Mouse (Mus musculus) CH12F3 (cell line): Measurements from ENCODE around the gene Mlph.

ENCODE experiments used
- in situ Hi-C: fragments of 300-500 bp; cut with MboI; formaldehyde crosslinking; loops from 2 replicates; pipeline ENCODE4 v1.14.3; 2020; ENCODE audit warnings: low sequenced_read_pairs

Mlph gene

GRCm38 (mm10) chr1:90962526-90962925 is 47.6 kb downstream of the Mlph start:
- in situ Hi-C loops = no loop called here

GRCm38 (mm10) chr1:90962994-90963393 is 48.1 kb downstream of the Mlph start:
- in situ Hi-C loops = no loop called here

DNA sequence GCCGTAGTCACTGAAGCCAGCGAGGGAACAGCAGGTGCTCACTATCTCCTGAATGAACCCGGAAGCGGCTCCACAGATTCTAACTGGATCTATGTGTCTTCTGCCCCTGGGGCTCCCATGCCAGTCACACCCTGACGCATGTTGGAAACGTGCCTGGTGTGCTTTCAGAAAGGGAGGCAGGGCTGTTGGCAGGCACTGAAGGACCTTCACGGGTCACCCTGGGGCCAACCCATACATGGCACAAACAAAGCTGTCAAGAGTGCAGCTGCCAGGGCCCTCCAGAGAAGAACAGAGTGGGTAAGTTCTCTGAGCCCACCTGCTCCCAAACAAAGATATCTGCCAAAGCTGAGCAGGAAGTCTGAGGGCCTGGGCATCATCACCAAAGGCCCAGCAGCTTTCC is 52.7 kb downstream of the Mlph start:
- in situ Hi-C loops = no loop called here

- in situ Hi-C loops = no loop called here
Observed at GRCm38 (mm10) chr1:90968649-90969048, 53.8 kb downstream of the Mlph start.

DNA sequence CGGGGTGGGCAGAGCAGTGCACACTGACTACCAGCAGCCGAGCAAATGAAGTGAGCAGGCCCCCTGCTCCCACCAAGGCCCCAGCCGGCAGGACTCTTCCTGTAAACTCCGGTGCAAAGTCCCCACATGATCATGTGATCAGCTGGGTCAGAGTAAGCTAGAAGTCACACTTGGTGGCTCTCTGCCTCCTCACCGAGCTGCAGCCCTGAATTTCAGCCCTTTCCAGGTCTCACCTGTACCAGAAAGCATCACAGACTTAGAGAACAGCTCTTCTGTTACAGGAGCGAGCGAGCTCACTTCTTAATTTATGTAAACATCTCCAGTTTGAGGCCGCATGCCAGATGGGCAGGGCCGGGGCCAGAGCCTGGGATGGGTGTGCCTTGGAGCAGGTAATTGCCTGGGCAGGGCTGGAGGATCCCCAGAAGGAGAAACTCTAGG is 54.5 kb downstream of the Mlph start, which contains the start of gene Rab17:
Gene Rab17, minus strand, starts transcription at position 315 of the 438 bp plus-strand sequence.
- in situ Hi-C loops = no loop called here

DNA sequence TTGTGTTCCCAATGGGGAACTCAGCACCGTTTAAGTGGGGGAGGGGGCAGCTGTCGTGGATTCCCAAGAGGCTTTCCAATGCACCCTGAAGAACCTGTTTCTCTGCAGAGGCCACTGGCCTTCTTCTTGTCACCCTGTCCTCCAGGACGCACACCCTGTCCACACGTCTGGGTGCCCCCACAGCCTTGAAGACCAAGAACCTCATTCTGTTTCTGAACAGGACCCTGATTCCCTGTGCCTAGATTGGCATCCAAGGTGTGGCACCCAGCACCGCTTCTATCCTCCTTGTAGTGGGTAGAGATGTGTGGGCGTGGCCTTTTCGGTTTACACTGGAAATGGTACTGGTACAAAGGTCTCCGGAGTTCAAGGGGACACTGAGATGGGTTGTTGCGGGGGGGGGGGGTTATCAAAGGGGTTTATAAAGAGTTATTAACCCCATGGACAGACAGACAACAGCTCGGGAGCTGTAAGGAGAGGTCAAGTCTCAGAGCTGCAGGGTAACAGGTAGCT is 55.1 kb downstream of the Mlph start:
- in situ Hi-C loops = loop anchor here (10.0 kb wide), 1 partner anchor 135 kb away; no protein-coding TSS in a partner anchor

- in situ Hi-C loops = loop anchor here (10.0 kb wide), 1 partner anchor 132 kb away; no protein-coding TSS in a partner anchor
Observed at GRCm38 (mm10) chr1:90972911-90973573, 58.2 kb downstream of the Mlph start.

DNA sequence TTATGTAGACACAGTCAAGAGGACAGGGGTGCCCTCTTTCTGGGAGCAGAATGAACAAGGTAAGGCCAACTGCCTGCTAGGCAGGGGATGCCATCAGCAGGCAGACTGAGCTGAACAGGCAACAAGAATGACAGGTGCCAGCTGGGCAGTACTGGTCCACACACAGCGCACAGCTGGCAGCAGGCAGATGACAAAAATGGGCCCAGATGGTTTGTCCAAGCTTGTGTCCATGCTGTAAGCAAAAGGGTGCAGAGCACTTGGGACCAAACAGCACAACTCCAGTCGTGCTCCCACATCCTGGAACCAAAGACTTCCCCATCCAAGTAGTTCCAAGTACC is 58.7 kb downstream of the Mlph start:
- in situ Hi-C loops = loop anchor here (10.0 kb wide), 1 partner anchor 131 kb away; no protein-coding TSS in a partner anchor

DNA sequence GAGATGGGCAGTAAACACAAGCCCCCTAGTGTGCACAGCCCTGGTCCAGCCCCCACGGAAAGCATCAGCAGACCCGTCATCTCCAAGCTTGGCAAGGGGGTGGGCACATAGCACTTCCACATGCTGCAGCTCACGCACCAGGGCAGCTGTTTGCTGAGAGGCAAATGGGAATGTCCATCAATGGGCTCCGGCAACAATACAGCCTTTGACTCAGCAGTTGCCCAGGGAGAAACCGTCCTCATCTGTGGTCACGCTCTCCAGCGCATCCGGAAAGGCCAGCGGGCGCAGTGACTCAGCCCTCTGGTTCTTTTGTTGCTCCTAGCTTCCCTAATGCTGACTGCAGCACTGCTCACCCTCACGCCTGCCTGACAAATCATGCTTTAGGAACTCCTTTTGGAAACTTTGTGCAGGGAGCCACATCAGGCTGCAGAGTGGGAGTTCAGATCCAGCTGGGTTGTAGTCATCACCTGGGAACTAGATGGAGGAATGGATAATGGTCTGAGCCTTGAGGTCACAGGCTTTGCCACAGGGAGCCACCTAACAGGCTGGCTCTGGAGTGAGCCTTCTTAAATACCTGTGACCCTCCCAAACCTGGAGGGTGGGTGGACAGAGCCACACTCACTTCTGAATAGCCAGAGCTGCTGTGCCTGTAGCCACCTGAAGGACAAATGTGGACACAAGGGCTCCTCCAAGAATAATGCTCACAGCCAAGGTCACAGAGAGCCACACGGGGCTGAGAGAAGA is 60.2 kb downstream of the Mlph start:
- in situ Hi-C loops = loop anchor here (10.0 kb wide), 1 partner anchor 130 kb away; no protein-coding TSS in a partner anchor

- in situ Hi-C loops = loop anchor here (10.0 kb wide), 1 partner anchor 129 kb away; no protein-coding TSS in a partner anchor
Observed at GRCm38 (mm10) chr1:90975960-90976359, 61.1 kb downstream of the Mlph start.

DNA sequence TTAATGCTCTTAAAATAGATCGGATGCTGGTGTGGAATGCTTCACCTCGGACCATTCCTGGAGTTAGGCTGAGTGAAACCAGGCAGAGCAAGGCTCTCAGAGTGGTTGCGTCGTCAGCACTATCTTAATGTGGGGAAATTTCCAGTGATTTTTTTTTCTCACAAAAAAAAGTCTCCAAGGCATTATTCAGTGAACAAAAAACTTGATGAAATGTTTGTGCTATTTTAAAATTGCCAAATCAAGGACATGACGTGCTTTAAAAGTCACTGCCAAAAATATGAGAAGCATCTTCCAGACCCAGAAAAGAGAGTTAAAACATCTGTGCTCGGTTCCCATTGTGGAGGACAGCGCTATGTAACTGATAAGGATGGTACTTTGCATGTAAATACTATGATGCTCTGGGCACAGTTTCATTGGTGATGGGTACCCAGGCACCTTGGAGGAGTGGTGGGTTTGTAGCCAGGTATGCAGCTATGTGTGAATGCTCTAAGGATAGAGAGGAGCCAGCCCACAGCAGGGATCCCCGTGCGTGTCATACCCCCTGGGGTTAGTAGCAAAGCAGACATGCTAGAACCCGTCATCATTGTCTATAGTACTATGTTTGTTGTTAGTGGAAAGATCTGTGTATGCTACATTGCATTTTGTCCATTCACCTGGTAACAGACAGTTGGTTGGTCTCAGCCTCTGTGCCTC is 65.9 kb downstream of the Mlph start:
- in situ Hi-C loops = no loop called here

GRCm38 (mm10) chr1:90981346-90981745 is 66.5 kb downstream of the Mlph start:
- in situ Hi-C loops = no loop called here

GRCm38 (mm10) chr1:90995916-90996315 is 81.0 kb downstream of the Mlph start:
- in situ Hi-C loops = no loop called here

GRCm38 (mm10) chr1:90997136-90997535 is 82.3 kb downstream of the Mlph start:
- in situ Hi-C loops = no loop called here

- in situ Hi-C loops = no loop called here
Observed at GRCm38 (mm10) chr1:90997641-90998040, 82.8 kb downstream of the Mlph start.

DNA sequence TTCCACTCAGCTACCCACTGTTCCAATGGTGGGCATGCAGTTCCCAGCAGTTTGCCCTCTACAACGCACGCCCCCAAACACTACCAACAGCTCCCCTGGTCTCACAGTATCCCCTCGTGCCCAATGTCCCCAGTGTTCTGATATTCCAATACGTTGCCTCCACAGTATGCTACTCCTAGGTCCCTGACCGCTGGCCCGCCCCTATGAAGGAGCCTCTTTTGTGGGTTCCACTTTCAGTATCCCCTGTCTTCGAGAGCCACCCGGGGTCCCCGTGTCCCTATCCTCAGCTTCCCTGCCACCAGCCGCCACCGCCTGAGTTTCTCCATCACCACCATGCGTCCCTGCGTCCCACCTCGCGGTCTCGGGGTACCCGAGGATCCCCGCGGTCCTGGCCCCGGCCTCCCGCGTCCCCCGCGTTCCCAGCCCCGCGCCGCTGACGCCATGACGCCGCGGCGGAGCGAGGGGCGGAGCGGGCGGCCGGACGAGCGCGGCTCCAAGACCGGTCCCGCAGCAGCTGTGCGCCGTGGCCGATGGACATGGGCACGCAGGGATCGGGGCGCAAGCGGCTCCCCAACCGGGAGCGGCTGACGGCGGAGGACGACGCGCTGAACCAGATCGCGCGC is 83.5 kb downstream of the Mlph start, which contains the start of gene Lrrfip1:
Gene Lrrfip1, plus strand, starts transcription at position 470 of the 623 bp plus-strand sequence.
- in situ Hi-C loops = no loop called here

DNA sequence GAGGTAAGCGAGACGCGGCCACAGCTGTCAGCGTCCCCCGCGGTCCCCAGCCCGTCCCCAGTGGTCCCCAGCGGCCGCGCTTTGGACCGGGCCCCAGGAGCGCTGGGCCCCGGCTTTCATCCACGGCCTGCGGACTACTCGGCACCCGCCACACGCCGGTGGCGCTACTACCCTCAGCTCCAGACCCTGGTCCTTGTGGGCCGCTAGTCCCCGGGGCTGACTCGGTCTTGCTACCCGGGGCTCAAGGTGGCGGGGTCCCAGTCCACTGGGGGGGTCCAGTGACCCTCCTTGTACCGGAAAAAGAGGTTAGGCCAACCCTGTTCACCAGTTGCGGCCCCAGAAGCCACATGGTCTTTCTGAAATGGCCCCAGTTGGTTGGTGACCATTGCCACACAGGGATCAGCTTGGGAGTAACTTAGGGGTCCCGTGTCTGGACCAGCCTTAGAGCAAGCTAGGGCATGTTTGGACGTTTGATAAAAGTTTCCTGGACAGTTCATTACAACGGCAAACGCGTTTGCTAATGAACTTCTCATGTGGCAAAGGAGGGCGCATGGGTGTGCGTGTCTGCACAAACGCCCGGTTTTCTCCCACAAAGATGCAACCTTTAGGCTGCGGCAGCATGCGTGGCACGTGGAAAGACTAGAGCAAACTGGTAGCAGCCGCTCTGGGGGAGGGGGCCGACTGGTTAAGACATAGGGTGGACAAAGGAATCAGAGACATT is 84.2 kb downstream of the Mlph start:
- in situ Hi-C loops = no loop called here

GRCm38 (mm10) chr1:90999911-91000601 is 85.2 kb downstream of the Mlph start:
- in situ Hi-C loops = no loop called here
